Mouse (Mus musculus) MEL (cell line): ENCODE measurements at regions not wholly inside any gene's neighbourhood (a gene's known extent, or its start where the extent isn't known, plus 50 kb on each side); places are given as distances from the start of the nearest gene placed in this dataset.

Source experiments
- DNase-seq: peaks from one replicate; pipeline ENCODE4 v3.0.0; 2011; ENCODE audit warnings: low read depth, low spot score
- H3K27ac ChIP-seq: 2 replicates; pipeline ENCODE4 v1.5.1; 2012; ENCODE audit warnings: low read depth, mild to moderate bottlenecking, control low read depth, low read length, moderate library complexity; ENCODE audit not compliant: control insufficient read depth
- H3K27me3 ChIP-seq, 2 experiments: fragments of 150-350 bp in 1 of 2; sonication (generic) in 1 of 2; 2 replicates each; pipeline ENCODE4 v1.6.1; 2012; ENCODE audit warnings: low read length in 2 of 2, mild to moderate bottlenecking in 2 of 2, improper control_type of control experiment in 1 of 2, moderate library complexity in 1 of 2; ENCODE audit not compliant: insufficient read depth in 2 of 2, control insufficient read depth in 1 of 2
- H3K36me3 ChIP-seq, 2 experiments: 2 replicates each; pipeline ENCODE4 v1.6.1; 2012 to 2014; ENCODE audit warnings: low read length in 2 of 2, improper control_type of control experiment in 1 of 2, inconsistent platforms in 1 of 2, mild to moderate bottlenecking in 1 of 2; ENCODE audit not compliant: insufficient read depth in 2 of 2, control insufficient read depth in 1 of 2
- H3K4me1 ChIP-seq, 2 experiments: fragments of 150-350 bp in 1 of 2; sonication (generic) in 1 of 2; 2 replicates each; pipeline ENCODE4 v1.6.1; 2012; ENCODE audit warnings: low read length in 2 of 2, improper control_type of control experiment in 1 of 2, mild to moderate bottlenecking in 1 of 2; ENCODE audit not compliant: insufficient read depth in 2 of 2, control insufficient read depth in 1 of 2
- H3K4me3 ChIP-seq, 2 experiments: fragments of 150-350 bp in 1 of 2; sonication (generic) in 1 of 2; 2 replicates each; pipeline ENCODE4 v1.5.1; 2012; ENCODE audit warnings: low read depth in 2 of 2, low read length in 2 of 2, mild to moderate bottlenecking in 2 of 2, moderate library complexity in 2 of 2, control low read depth in 1 of 2, improper control_type of control experiment in 1 of 2; ENCODE audit not compliant: control insufficient read depth in 1 of 2, insufficient read depth in 1 of 2
- H3K79me2 ChIP-seq: 2 replicates; pipeline ENCODE4 v1.6.1; 2012; ENCODE audit warnings: mild to moderate bottlenecking, low read length, moderate library complexity; ENCODE audit not compliant: control insufficient read depth, poor library complexity, insufficient read depth
- H3K9ac ChIP-seq: 2 replicates; pipeline ENCODE4 v1.6.1; 2012; ENCODE audit warnings: low read depth, mild to moderate bottlenecking, control low read depth, low read length, moderate library complexity; ENCODE audit not compliant: control insufficient read depth, poor library complexity, severe bottlenecking
- H3K9me3 ChIP-seq: fragments of 150-350 bp; sonication (generic); replicated peaks from 2 replicates; pipeline ENCODE4 v1.6.1; 2012; ENCODE audit warnings: mild to moderate bottlenecking, low read length, improper control_type of control experiment, moderate library complexity; ENCODE audit not compliant: insufficient read depth
- CHD2 ChIP-seq: IDR thresholded peaks from 2 replicates; pipeline ENCODE4 v1.6.1; 2011; ENCODE audit warnings: low read length, improper control_type of control experiment
- E2F4 ChIP-seq: IDR thresholded peaks from 2 replicates; pipeline ENCODE4 v1.6.1; 2011; ENCODE audit warnings: low read depth, low read length, improper control_type of control experiment, borderline replicate concordance
- ELF1 ChIP-seq: IDR thresholded peaks from 2 replicates; pipeline ENCODE4 v1.6.1; 2014; ENCODE audit warnings: low read depth, mild to moderate bottlenecking, inconsistent platforms, low read length, improper control_type of control experiment, moderate library complexity
- EP300 ChIP-seq, 2 experiments: IDR thresholded peaks; 2 replicates each; pipeline ENCODE4 v1.6.1; 2011; ENCODE audit warnings: improper control_type of control experiment in 2 of 2, low read length in 2 of 2, low read depth in 1 of 2, mild to moderate bottlenecking in 1 of 2
- GABPA ChIP-seq: IDR thresholded peaks from 2 replicates; pipeline ENCODE4 v1.6.1; 2012; ENCODE audit warnings: low read depth, mild to moderate bottlenecking, inconsistent platforms, low read length, improper control_type of control experiment, moderate library complexity
- GATA1 ChIP-seq: IDR thresholded peaks from 2 replicates; pipeline ENCODE4 v1.6.1; 2011; ENCODE audit warnings: low read depth, low read length, improper control_type of control experiment
- HCFC1 ChIP-seq: IDR thresholded peaks from 2 replicates; pipeline ENCODE4 v1.6.1; 2012; ENCODE audit warnings: low read depth, mild to moderate bottlenecking, inconsistent platforms, low read length, improper control_type of control experiment, moderate library complexity
- MAFK ChIP-seq: IDR thresholded peaks from 2 replicates; pipeline ENCODE4 v1.6.1; 2011; ENCODE audit warnings: low read depth, mild to moderate bottlenecking, low read length, improper control_type of control experiment, borderline replicate concordance
- MAX ChIP-seq: IDR thresholded peaks from 2 replicates; pipeline ENCODE4 v1.6.1; 2011; ENCODE audit warnings: low read length, improper control_type of control experiment
- MEF2A ChIP-seq: IDR thresholded peaks from 2 replicates; pipeline ENCODE4 v1.6.1; 2014; ENCODE audit warnings: low read depth, mild to moderate bottlenecking, inconsistent platforms, low read length, improper control_type of control experiment; ENCODE audit not compliant: poor library complexity, insufficient replicate concordance, severe bottlenecking; ENCODE audit errors: extremely low read depth
- MYB ChIP-seq: IDR thresholded peaks from 2 replicates; pipeline ENCODE4 v1.6.1; 2011; ENCODE audit warnings: mild to moderate bottlenecking, low read depth, low read length, improper control_type of control experiment
- MYC ChIP-seq: IDR thresholded peaks from 2 replicates; pipeline ENCODE4 v1.6.1; 2011; ENCODE audit warnings: low read depth, mild to moderate bottlenecking, low read length, improper control_type of control experiment, moderate library complexity
- NELFE ChIP-seq: IDR thresholded peaks from 2 replicates; pipeline ENCODE4 v1.6.1; 2011; ENCODE audit warnings: low read depth, low read length, improper control_type of control experiment
- POLR2A ChIP-seq, 2 experiments: IDR thresholded peaks; 2 replicates each; pipeline ENCODE4 v1.6.1; 2011 to 2012; ENCODE audit warnings: low read length in 2 of 2, mild to moderate bottlenecking in 2 of 2, control low read depth in 1 of 2, improper control_type of control experiment in 1 of 2, low read depth in 1 of 2, moderate library complexity in 1 of 2; ENCODE audit not compliant: control insufficient read depth in 1 of 2, insufficient read depth in 1 of 2, poor library complexity in 1 of 2
- POLR2AphosphoS2 ChIP-seq: IDR thresholded peaks from 2 replicates; pipeline ENCODE4 v1.6.1; 2011; ENCODE audit warnings: low read length, improper control_type of control experiment
- POLR2AphosphoS5 ChIP-seq: IDR thresholded peaks from 2 replicates; pipeline ENCODE4 v1.6.1; 2012; ENCODE audit warnings: low read depth, borderline replicate concordance, mild to moderate bottlenecking, inconsistent platforms, low read length, moderate library complexity, mixed read lengths
- SIN3A ChIP-seq: IDR thresholded peaks from 2 replicates; pipeline ENCODE4 v1.6.1; 2012; ENCODE audit warnings: low read length, improper control_type of control experiment, inconsistent platforms
- SMC3 ChIP-seq: IDR thresholded peaks from 2 replicates; pipeline ENCODE4 v1.6.1; 2011; ENCODE audit warnings: low read depth, low read length, improper control_type of control experiment
- USF1 ChIP-seq: IDR thresholded peaks from 2 replicates; pipeline ENCODE4 v1.6.1; 2014; ENCODE audit warnings: low read depth, mild to moderate bottlenecking, inconsistent platforms, low read length, improper control_type of control experiment, moderate library complexity
- USF2 ChIP-seq, 2 experiments: IDR thresholded peaks; 2 replicates each; pipeline ENCODE4 v1.6.1; 2011 to 2012; ENCODE audit warnings: improper control_type of control experiment in 2 of 2, low read length in 2 of 2, borderline replicate concordance in 1 of 2, inconsistent platforms in 1 of 2, low read depth in 1 of 2, mild to moderate bottlenecking in 1 of 2; ENCODE audit not compliant: insufficient read depth in 1 of 2
- ZNF384 ChIP-seq: IDR thresholded peaks from 2 replicates; pipeline ENCODE4 v1.6.1; 2012; ENCODE audit warnings: low read depth, mild to moderate bottlenecking, inconsistent platforms, low read length, improper control_type of control experiment

DNA sequence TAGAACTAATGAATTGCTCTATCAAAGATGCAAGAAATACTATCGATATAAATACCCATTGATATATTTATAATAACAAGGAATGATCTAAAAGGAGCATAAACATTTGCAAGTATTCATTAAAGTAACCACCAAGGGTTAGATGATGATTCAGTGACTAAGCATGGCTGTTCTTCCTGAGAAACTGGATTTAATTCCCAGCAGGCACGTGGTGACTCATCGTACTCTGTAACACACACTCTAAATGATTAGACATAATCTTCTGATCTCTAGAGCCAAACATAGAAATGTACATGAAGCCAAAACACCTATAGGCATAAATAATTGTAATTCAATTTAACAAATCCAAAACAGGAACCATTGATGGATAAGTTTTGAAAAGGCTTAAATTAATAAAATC, 1370.2 kb upstream of the Gje1 start (continued):
- no peak for TF ChIP-seq MAFK

GRCm38 (mm10) chr10:16053008-16053407, 1335.0 kb upstream of the Gje1 start:
- Histone ChIP-seq H3K4me1 (no peaks in the 10 kb centered on the region), H3K9ac (no peak overlapping the region), H3K4me3 (no peak overlapping the region), H3K27ac (no peak overlapping the region), H3K79me2 (no peaks in the 10 kb centered on the region), H3K9me3 (no peaks in the 10 kb centered on the region), H3K27me3 (no peaks in the 10 kb centered on the region), H3K36me3 (no peaks in the 10 kb centered on the region)
- TF ChIP-seq SMC3 (no peak), ELF1 (no peak), NELFE (no peak), MAX (no peak), GATA1 (no peak), POLR2AphosphoS2 (no peak)
- DNase-seq: no peak

GRCm38 (mm10) chr10:16052463-16052889, 1334.5 kb upstream of the Gje1 start:
- Histone ChIP-seq H3K4me3 (no peak overlapping the region), H3K27me3 (no peaks in the 10 kb centered on the region), H3K9ac (no peak overlapping the region), H3K79me2 (no peaks in the 10 kb centered on the region), H3K4me1 (no peaks in the 10 kb centered on the region), H3K36me3 (no peaks in the 10 kb centered on the region), H3K9me3 (no peaks in the 10 kb centered on the region), H3K27ac (no peak overlapping the region)
- TF ChIP-seq USF1 (no peak), POLR2AphosphoS5 (no peak), NELFE (no peak), GABPA (no peak), ELF1 (no peak), CHD2 (no peak), EP300 (IDR thresholded peaks at IDR 0.05; ENCODE audit: low read depth in 1 of 2, low read length in 2 of 2) (no peak), GATA1 (no peak), MYC (no peak), MEF2A (no peak), POLR2AphosphoS2 (no peak), MAFK (no peak), E2F4 (no peak), SIN3A (no peak), USF2 (IDR thresholded peaks at IDR 0.05; ENCODE audit: borderline replicate concordance in 1 of 2, insufficient read depth in 1 of 2, low read depth in 1 of 2, low read length in 2 of 2) (no peak), POLR2A (IDR thresholded peaks at IDR 0.05; ENCODE audit: control insufficient read depth in 1 of 2, insufficient read depth in 1 of 2, low read depth in 1 of 2, low read length in 2 of 2, poor library complexity in 1 of 2) (no peak), ZNF384 (no peak), MYB (no peak), HCFC1 (no peak)
- no peak for DNase-seq
